Mouse (Mus musculus): ENCODE results near the gene Rgs5. TPM values are rescaled to one million over a fixed set of nuclear protein-coding genes. Genes with fewer than 3 reads are reported as not detected.

Gene Rgs5
- polyA plus RNA-seq, 1 experiment from 2014 or later, result 44.1 TPM

DNA sequence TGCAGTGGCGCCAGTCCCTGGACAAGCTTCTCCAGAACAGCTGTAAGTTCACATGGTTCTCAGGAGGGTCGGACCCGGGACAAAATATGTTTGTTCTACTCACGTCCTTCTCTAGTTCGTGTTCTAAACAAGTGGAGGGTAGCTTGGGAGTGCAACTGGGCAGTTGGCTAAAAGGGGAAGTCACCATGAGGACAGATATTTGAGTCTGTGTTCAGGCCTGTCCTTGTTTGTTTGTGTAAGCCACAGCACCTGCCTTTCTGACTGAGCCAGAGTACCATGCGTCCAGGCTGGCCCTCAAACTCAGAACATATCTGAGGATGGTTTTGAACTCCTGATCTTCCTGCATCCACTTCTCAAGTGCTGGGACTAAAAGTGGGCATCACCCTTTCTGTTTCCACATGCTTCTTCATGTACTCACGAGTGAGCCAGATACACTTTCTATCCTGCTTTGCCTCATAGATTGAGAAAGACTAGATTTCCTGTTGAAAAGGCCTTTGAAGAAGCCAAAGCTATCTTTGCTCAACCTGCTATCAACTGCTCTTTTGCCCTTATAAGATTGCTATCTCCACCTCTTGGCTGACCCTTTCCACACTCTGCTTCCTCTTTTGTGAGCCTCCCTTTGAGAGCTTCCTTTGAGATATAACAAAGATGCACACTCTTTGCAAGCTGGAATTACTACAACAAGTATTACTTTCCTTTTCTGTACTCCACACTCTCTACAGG is 27.6 kb downstream of the Rgs5 start:
- TF ChIP-seq CTCF (IDR thresholded peaks at IDR 0.05; ENCODE audit: low read depth), result no peak
- no peaks in the 10 kb centered on the region for H3K36me3 ChIP-seq (ENCODE audit: insufficient read depth, low read length)
- ATAC-seq (replicated peaks; ENCODE audit: low FRiP score, low read depth), result no peak
- H3K27ac ChIP-seq, result no peak overlapping the region
- no peaks in the 10 kb centered on the region for H3K9me3 ChIP-seq (replicated peaks; ENCODE audit: low read length)
- H3K4me3 ChIP-seq (replicated peaks; ENCODE audit: low read depth, low read length), result no peak overlapping the region
- H3K4me2 ChIP-seq (ENCODE audit: low read length), result no peak overlapping the region
- WGBS, result 90% methylated on average over 7 of the region's 7 CpGs
- H3K4me1 ChIP-seq (replicated peaks; ENCODE audit: insufficient read depth, low read length), result no peaks in the 10 kb centered on the region
- no peak for DNase-seq (ENCODE audit: low spot score)
- H3K27me3 ChIP-seq (ENCODE audit: insufficient read depth, low read length), result no peaks in the 10 kb centered on the region
- no peak overlapping the region for H3K9ac ChIP-seq (ENCODE audit: low read depth, low read length)

DNA sequence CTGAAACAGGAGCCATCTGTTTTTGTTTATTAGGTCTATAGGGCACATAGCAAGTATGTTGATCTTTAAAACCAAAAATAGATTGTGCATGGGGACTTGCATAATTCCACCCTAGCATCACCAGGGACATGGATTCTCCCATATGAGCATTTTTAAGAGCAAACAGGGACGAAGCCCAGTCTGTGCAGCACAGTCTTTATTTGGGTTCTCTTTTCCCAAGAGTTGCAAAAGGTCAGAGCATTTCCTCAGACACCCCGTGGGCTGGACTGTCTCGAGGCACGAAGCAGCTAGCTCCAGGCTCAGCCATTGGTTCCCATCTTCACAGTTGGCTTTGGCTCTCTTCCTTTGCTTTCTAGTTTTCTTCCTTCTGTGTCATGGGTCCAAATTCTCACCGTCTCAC is 30.0 kb downstream of the Rgs5 start:
- TF ChIP-seq CTCF (IDR thresholded peaks at IDR 0.05; ENCODE audit: low read depth), result no peak
- Histone ChIP-seq H3K4me1 (replicated peaks; ENCODE audit: insufficient read depth, low read length) (no peaks in the 10 kb centered on the region), H3K27me3 (ENCODE audit: insufficient read depth, low read length) (no peaks in the 10 kb centered on the region), H3K4me3 (replicated peaks; ENCODE audit: low read depth, low read length) (no peak overlapping the region), H3K4me2 (ENCODE audit: low read length) (no peak overlapping the region), H3K9me3 (replicated peaks; ENCODE audit: low read length) (no peaks in the 10 kb centered on the region), H3K9ac (ENCODE audit: low read depth, low read length) (no peak overlapping the region), H3K36me3 (ENCODE audit: insufficient read depth, low read length) (no peaks in the 10 kb centered on the region), H3K27ac (peak overlapping the region; percentile 6; the same call in 1 of the 2 replicates)
- ATAC-seq (replicated peaks; ENCODE audit: low FRiP score, low read depth) (0 out of 2 replicates have a peak, but pooled peaks have one; percentile 29), DNase-seq (ENCODE audit: low spot score) (peak; percentile 79)
- WGBS, result 57% methylated on average over 5 of the region's 5 CpGs

DNA sequence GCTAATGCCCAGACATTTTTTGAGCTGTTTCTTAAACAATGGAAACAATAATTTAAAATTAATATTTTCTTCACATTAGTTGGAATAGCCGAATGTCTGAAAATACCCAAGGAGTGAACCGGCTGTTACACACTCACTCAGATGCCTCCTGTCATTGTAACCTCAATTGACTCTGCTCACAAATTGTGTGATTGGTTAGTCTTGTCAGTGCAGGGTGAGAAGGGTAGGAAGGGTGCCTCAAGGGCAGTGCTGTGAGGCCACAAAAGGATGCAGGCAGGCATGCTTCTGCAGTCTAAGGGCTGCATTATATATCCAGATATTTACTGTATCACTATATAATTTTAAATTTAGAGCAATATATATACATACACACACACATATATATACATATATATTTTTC is 37.7 kb downstream of the Rgs5 start:
- TF ChIP-seq CTCF (IDR thresholded peaks at IDR 0.05; ENCODE audit: low read depth), result no peak

DNA sequence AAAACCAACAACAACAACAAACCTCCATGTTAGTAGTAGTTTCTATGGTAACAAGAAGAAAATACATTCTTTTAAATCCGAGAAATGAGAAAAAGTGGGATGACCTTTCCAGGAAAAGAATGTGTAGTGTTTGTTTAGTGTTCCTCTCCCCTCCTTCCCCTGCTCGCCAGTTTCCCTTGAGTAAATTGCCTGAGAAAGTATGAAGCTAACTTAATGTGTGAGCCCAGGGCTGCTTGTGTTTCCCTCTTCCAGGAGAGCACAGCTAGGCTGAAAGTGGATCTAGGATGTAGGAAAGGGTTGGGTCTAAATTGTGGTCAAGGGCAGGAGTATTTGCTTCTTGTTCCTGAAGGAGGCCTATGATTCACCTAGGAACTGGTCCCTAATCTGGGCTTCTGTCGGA is 38.2 kb downstream of the Rgs5 start:
- no peaks in the 10 kb centered on the region for H3K4me1 ChIP-seq (replicated peaks; ENCODE audit: insufficient read depth, low read length)
- no peak overlapping the region for H3K4me3 ChIP-seq (replicated peaks; ENCODE audit: low read depth, low read length)
- no peak overlapping the region for H3K4me2 ChIP-seq (ENCODE audit: low read length)
- no peak for TF ChIP-seq CTCF (IDR thresholded peaks at IDR 0.05; ENCODE audit: low read depth)
- no peaks in the 10 kb centered on the region for H3K9me3 ChIP-seq (replicated peaks; ENCODE audit: low read length)
- peak; percentile 47 for DNase-seq (ENCODE audit: low spot score)
- WGBS, result 47% methylated on average over 3 of the region's 3 CpGs
- no peaks in the 10 kb centered on the region for H3K27me3 ChIP-seq (ENCODE audit: insufficient read depth, low read length)
- H3K27ac ChIP-seq, result no peak overlapping the region
- ATAC-seq (replicated peaks; ENCODE audit: low FRiP score, low read depth), result no peak
- no peak overlapping the region for H3K9ac ChIP-seq (ENCODE audit: low read depth, low read length)
- no peaks in the 10 kb centered on the region for H3K36me3 ChIP-seq (ENCODE audit: insufficient read depth, low read length)

More for the DNA sequence above, 37.7 kb downstream of the Rgs5 start:
- 76% methylated on average over 2 of the region's 2 CpGs for WGBS
- Histone ChIP-seq H3K27ac (no peak overlapping the region), H3K27me3 (ENCODE audit: insufficient read depth, low read length) (no peaks in the 10 kb centered on the region), H3K4me1 (replicated peaks; ENCODE audit: insufficient read depth, low read length) (no peaks in the 10 kb centered on the region), H3K9me3 (replicated peaks; ENCODE audit: low read length) (no peaks in the 10 kb centered on the region), H3K9ac (ENCODE audit: low read depth, low read length) (no peak overlapping the region), H3K4me3 (replicated peaks; ENCODE audit: low read depth, low read length) (no peak overlapping the region), H3K4me2 (ENCODE audit: low read length) (no peak overlapping the region), H3K36me3 (ENCODE audit: insufficient read depth, low read length) (no peaks in the 10 kb centered on the region)
- DNase-seq (ENCODE audit: low spot score) (no peak), ATAC-seq (replicated peaks; ENCODE audit: low FRiP score, low read depth) (no peak)

DNA sequence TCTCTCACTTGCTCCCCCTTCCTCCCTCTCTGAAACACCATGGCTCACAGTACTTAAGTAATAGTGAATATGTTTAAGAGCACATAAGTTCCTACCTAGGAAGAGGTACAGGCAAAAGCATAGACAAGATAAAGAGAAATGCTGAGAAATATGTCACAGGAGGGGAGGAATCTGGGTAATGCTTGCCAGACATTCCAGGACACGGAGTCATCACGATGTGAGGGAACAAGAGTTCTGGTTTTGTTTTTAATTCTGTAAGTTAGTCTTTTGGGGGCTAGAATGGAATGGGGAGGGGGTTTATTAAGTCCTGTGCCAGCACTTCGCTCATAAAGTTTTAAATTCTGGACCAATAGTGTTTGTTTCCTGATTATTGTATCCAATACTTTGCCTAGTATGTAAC is 40.1 kb downstream of the Rgs5 start:
- Histone ChIP-seq H3K9me3 (replicated peaks; ENCODE audit: low read length) (no peaks in the 10 kb centered on the region), H3K36me3 (ENCODE audit: insufficient read depth, low read length) (no peaks in the 10 kb centered on the region), H3K27me3 (ENCODE audit: insufficient read depth, low read length) (no peaks in the 10 kb centered on the region), H3K4me3 (replicated peaks; ENCODE audit: low read depth, low read length) (no peak overlapping the region), H3K4me1 (replicated peaks; ENCODE audit: insufficient read depth, low read length) (no peaks in the 10 kb centered on the region), H3K9ac (ENCODE audit: low read depth, low read length) (no peak overlapping the region), H3K27ac (no peak overlapping the region), H3K4me2 (ENCODE audit: low read length) (no peak overlapping the region)
- 82% methylated on average over 3 of the region's 3 CpGs for WGBS
- TF ChIP-seq CTCF (IDR thresholded peaks at IDR 0.05; ENCODE audit: low read depth), result no peak
- no peak for ATAC-seq (replicated peaks; ENCODE audit: low FRiP score, low read depth)
- DNase-seq (ENCODE audit: low spot score), result no peak

DNA sequence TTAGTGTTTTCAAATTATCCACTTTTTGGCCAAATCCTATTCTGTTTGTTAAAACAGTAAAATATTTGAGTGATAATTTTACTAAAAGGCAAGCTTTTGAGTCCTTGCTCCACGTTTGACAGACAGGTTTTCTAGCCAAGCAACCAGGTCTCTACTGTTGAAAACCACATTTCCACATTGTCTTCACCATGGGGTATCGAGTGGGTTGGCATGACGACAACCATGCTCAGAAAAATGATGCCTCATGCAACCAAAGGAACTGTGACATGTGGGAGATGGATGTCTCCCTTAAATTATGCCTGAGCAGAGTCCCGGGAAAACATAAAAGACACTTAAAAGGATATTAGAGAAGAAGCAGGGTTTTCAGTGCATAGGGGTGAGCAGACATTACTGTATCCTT is 41.9 kb downstream of the Rgs5 start:
- 62% methylated on average over 4 of the region's 4 CpGs for WGBS
- no peaks in the 10 kb centered on the region for H3K4me1 ChIP-seq (replicated peaks; ENCODE audit: insufficient read depth, low read length)
- TF ChIP-seq CTCF (IDR thresholded peaks at IDR 0.05; ENCODE audit: low read depth), result no peak
- no peak overlapping the region for H3K4me3 ChIP-seq (replicated peaks; ENCODE audit: low read depth, low read length)
- H3K27ac ChIP-seq, result no peak overlapping the region
- H3K36me3 ChIP-seq (ENCODE audit: insufficient read depth, low read length), result no peaks in the 10 kb centered on the region
- H3K4me2 ChIP-seq (ENCODE audit: low read length), result no peak overlapping the region
- no peaks in the 10 kb centered on the region for H3K9me3 ChIP-seq (replicated peaks; ENCODE audit: low read length)
- H3K27me3 ChIP-seq (ENCODE audit: insufficient read depth, low read length), result no peaks in the 10 kb centered on the region
- DNase-seq (ENCODE audit: low spot score) (no peak), ATAC-seq (replicated peaks; ENCODE audit: low FRiP score, low read depth) (no peak)
- no peak overlapping the region for H3K9ac ChIP-seq (ENCODE audit: low read depth, low read length)

DNA sequence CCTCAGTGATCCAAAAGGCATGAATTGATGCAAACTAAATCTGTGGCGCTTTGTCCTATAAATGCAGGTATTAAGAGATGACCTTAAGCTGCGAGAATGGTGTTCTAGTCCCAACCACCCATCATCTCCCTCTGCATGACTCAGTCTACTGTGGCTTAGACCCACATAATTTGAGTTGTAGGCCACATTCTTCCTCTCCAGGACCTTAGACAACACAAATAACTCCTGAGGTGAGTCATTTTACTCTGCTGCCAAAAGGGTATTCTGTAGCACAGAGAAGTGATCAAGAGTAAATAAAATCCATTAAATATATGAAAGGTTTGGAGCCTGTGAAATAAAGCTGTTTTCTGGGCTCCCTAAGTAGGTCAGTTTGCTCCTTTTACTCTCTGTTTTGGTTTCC is 43.9 kb downstream of the Rgs5 start:
- ATAC-seq (replicated peaks; ENCODE audit: low FRiP score, low read depth) (no peak), DNase-seq (ENCODE audit: low spot score) (no peak)
- Histone ChIP-seq H3K9ac (ENCODE audit: low read depth, low read length) (no peak overlapping the region), H3K4me2 (ENCODE audit: low read length) (no peak overlapping the region), H3K4me1 (replicated peaks; ENCODE audit: insufficient read depth, low read length) (no peaks in the 10 kb centered on the region), H3K36me3 (ENCODE audit: insufficient read depth, low read length) (no peaks in the 10 kb centered on the region), H3K9me3 (replicated peaks; ENCODE audit: low read length) (no peaks in the 10 kb centered on the region), H3K27me3 (ENCODE audit: insufficient read depth, low read length) (no peaks in the 10 kb centered on the region), H3K4me3 (replicated peaks; ENCODE audit: low read depth, low read length) (no peak overlapping the region), H3K27ac (no peak overlapping the region)
- TF ChIP-seq CTCF (IDR thresholded peaks at IDR 0.05; ENCODE audit: low read depth), result no peak
- WGBS, result 92% methylated on average over 2 of the region's 2 CpGs
